Mouse (Mus musculus): ENCODE data around the gene 4930402H24Rik.

DNA sequence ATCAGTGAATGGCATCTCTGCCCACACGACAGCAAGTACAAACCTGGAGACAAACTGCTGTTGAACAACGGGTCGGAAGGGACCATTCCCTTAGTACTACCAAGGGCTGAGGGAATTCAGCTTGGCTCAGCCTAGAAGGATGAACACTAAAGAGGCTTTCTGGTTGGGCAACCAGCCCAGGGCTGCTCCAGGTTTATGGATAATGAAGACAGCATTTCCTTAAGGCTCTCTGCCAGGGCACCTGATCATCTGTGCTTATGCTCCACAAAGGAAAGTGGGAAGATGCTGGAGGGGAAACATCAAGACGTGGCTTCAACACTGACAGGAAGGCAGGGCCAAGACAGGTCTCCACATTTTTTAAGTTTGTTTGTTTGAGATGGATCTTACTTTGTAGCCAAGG, 181.8 kb downstream of the 4930402H24Rik start:
- TF ChIP-seq CTCF (IDR thresholded peaks at IDR 0.05; ENCODE audit: low read depth, low read length): no peak
- TF ChIP-seq GATA2 (IDR thresholded peaks at IDR 0.05; ENCODE audit: borderline replicate concordance, low read depth, low read length): no peak
- TF ChIP-seq GATA1 (IDR thresholded peaks at IDR 0.05; ENCODE audit: borderline replicate concordance, low read length): no peak
